Mouse (Mus musculus) forebrain, embryonic 15.5 days (tissue): ENCODE results near the gene Pcca. TPM values are rescaled to one million over a fixed set of nuclear protein-coding genes. Genes with fewer than 3 reads are reported as not detected.

Source experiments
- ATAC-seq: fragments of 200-750 bp; cut with Nextera tagmentation; replicated peaks from 2 replicates; pipeline ENCODE4 v1.8.0; 2017; ENCODE audit warnings: mild to moderate bottlenecking, moderate TSS enrichment, moderate library complexity
- H3K27ac ChIP-seq: fragments of 300-500 bp; sonication (generic); replicated peaks from 2 replicates; pipeline ENCODE4 v1.5.1; 2015; ENCODE audit warnings: mild to moderate bottlenecking, inconsistent platforms
- H3K27me3 ChIP-seq: fragments of 300-500 bp; sonication (generic); 2 replicates; pipeline ENCODE4 v1.6.1; 2015; ENCODE audit warnings: inconsistent platforms
- H3K36me3 ChIP-seq: fragments of 300-500 bp; sonication (generic); 2 replicates; pipeline ENCODE4 v1.6.1; 2015; ENCODE audit warnings: mild to moderate bottlenecking, inconsistent platforms
- H3K4me1 ChIP-seq: fragments of 300-500 bp; sonication (generic); 2 replicates; pipeline ENCODE4 v1.6.1; 2015; ENCODE audit warnings: inconsistent platforms
- H3K4me2 ChIP-seq: fragments of 300-500 bp; sonication (generic); replicated peaks from 2 replicates; pipeline ENCODE4 v1.6.1; 2015; ENCODE audit warnings: mild to moderate bottlenecking, inconsistent platforms
- H3K4me3 ChIP-seq: fragments of 300-500 bp; sonication (generic); 2 replicates; pipeline ENCODE4 v1.5.1; 2015; ENCODE audit warnings: mild to moderate bottlenecking, inconsistent platforms
- H3K9ac ChIP-seq: fragments of 300-500 bp; sonication (generic); replicated peaks from 2 replicates; pipeline ENCODE4 v1.6.1; 2015; ENCODE audit warnings: mild to moderate bottlenecking, inconsistent platforms
- H3K9me3 ChIP-seq: fragments of 300-500 bp; sonication (generic); 2 replicates; pipeline ENCODE4 v1.6.1; 2016; ENCODE audit warnings: inconsistent platforms
- WGBS: fragments of 180-500 bp; shearing (Covaris S2); methylation state at CpG from one replicate; pipeline ENCODE4 v1.1.7; 2015; ENCODE audit warnings: mixed read lengths; 5-methylcytosine and 5-hydroxymethylcytosine counted together
- polyA plus RNA-seq: library from polyadenylated mRNA; unstranded; fragments of >200 nt; fragmentation: Nextera tagmentation; extraction: Ambion mirVana; gene quantifications from 2 replicates; pipeline ENCODE4 v1.2.1, GENCODE M21; 2015

The Pcca gene
- polyA plus RNA-seq, 1 experiment from 2014 or later = 21.9 TPM

DNA sequence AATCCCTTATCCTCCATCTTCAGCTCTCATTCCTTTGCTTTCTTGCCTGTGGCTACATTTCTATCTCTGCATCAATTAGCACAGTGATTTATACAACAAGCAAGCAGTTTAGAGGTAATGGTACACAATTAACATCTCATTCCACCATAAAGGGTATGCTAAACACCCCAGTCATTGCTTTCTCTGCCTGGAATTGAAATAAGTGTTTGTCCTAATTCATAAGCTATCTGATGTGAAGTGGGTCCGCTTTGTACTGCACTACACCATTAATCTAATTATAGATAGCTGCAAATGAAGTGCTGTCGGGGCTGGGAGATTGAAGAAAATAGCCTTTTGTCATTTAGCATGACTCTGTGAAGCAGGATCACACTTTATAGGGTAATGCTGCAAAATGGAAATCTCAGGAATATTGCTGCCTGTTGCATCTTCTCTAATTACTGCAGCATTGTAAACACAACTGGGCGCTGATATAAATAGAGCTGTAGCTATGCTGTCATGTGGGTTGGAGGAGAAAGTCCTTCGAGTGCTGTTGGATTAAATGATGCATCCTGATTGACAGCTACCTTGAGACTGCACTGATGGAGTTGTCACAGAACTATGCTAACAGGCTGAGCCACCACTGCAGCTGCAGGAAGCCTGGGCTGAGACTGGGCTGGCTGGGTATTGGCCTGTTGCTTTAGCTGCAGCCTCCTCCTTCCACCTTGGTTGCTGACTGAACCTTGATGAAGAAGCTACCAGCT is 337.9 kb downstream of the Pcca start:
- H3K9ac ChIP-seq = no peak overlapping the region
- no peaks in the 10 kb centered on the region for H3K36me3 ChIP-seq
- H3K4me3 ChIP-seq = no peak overlapping the region
- WGBS = 5% methylated on average over 4 of the region's 4 CpGs
- H3K27me3 ChIP-seq = peaks cover 29% of the 10 kb centered on the region
- H3K4me2 ChIP-seq = 0 out of 2 replicates have a peak overlapping the region, but pooled peaks have one; percentile 3
- no peaks in the 10 kb centered on the region for H3K9me3 ChIP-seq
- ATAC-seq = peak; percentile 78
- peaks cover 59% of the 10 kb centered on the region for H3K4me1 ChIP-seq
- H3K27ac ChIP-seq = no peak overlapping the region

DNA sequence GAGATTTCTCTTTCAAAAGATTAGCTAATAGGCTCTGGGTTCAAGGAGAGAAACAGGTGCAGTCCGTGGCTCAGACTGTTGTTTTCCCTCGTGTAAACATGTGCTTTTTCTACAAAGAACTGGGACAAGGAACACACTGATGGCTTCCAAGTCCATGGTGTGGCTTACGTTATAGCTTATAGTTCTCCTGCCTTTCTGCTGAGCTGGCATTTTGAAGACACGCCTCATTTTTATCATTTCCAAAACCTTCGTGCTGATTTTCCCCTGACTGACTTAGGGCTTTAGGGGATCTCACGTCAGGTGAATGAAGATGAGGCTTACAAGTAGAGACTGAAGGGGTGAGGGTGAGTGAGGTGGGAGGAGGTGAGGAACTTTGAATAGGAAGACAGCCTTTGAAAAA is 338.5 kb downstream of the Pcca start:
- Histone ChIP-seq H3K4me3 (no peak overlapping the region), H3K9ac (no peak overlapping the region), H3K9me3 (no peaks in the 10 kb centered on the region), H3K4me1 (peaks cover 59% of the 10 kb centered on the region), H3K4me2 (no peak overlapping the region), H3K36me3 (no peaks in the 10 kb centered on the region), H3K27me3 (peaks cover 29% of the 10 kb centered on the region), H3K27ac (no peak overlapping the region)
- 66% methylated on average over 6 of the region's 6 CpGs for WGBS
- no peak for ATAC-seq

DNA sequence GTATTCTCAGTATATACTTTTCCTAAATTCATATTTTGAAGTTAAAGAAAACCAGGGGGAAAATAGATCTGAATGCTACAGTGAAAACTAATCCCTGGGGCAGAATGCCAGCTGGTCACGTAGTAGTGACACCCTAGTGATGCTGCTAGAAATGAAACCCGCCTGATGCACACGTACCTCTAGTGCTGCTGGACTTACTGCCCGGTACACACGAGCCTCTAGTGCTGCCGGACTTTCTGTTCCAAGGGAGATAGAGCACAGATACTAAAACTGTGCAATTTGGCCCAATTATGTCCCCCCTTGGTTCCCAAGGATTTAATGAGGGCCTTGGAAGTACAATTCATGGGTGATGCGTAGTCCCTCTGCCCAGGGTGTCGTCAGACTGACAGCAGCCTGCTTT is 340.9 kb downstream of the Pcca start:
- Histone ChIP-seq H3K27me3 (peaks cover 26% of the 10 kb centered on the region), H3K4me2 (no peak overlapping the region), H3K9ac (no peak overlapping the region), H3K9me3 (no peaks in the 10 kb centered on the region), H3K4me1 (peaks cover 48% of the 10 kb centered on the region), H3K27ac (peak overlapping the region; percentile 71), H3K36me3 (no peaks in the 10 kb centered on the region), H3K4me3 (no peak overlapping the region)
- 34% methylated on average over 8 of the region's 8 CpGs for WGBS
- ATAC-seq = no peak

DNA sequence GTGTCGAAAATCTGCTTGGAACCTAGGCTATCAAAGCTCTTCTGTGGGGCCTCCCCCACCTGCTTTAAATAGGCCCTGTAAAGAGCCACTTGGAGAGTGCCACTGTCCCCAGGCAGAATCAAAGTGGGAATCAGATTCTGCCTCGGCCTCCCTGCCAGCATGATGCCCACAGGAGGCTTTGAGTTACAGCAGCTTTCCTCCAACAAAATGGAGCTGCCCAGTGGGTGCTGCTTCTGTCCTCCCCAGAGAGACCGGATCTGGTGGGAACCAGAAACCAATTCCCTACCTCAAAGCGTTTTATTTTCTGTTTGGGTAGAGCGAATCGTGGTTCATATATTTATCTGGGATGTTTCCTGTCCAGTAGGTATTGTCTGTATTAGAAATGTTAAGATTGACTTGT is 341.5 kb downstream of the Pcca start:
- peaks cover 42% of the 10 kb centered on the region for H3K4me1 ChIP-seq
- no peak overlapping the region for H3K4me2 ChIP-seq
- H3K27me3 ChIP-seq = peaks cover 20% of the 10 kb centered on the region
- WGBS = 40% methylated on average over 6 of the region's 6 CpGs
- ATAC-seq = peak; percentile 27; the same call in 1 of the 2 replicates
- H3K9me3 ChIP-seq = no peaks in the 10 kb centered on the region
- H3K4me3 ChIP-seq = no peak overlapping the region
- H3K27ac ChIP-seq = peak overlapping the region; percentile 71
- H3K36me3 ChIP-seq = no peaks in the 10 kb centered on the region
- H3K9ac ChIP-seq = peak overlapping the region; percentile 6; the same call in 1 of the 2 replicates

DNA sequence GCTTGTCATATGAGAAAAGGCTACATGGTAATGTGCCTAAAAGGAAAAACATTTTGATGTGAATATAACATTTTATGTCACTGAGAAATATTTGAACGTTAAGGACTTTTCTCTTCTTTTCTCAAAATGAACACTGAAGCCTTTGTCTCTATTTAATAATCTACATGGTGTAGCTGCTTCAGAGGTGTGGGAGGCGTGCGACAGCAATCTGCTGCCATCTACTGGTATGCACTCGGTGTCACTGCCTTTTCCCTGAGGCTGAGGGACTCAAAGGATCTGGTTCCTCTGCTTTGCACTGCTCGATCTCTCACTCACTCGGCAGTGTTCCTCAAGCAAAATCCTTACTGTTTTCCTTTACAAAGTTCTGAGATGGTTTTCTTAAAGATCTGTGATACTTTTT is 342.0 kb downstream of the Pcca start:
- peak; percentile 91 for ATAC-seq
- WGBS = 3% methylated on average over 6 of the region's 6 CpGs
- peak overlapping the region; percentile 71; the same call in 1 of the 2 replicates for H3K27ac ChIP-seq

DNA sequence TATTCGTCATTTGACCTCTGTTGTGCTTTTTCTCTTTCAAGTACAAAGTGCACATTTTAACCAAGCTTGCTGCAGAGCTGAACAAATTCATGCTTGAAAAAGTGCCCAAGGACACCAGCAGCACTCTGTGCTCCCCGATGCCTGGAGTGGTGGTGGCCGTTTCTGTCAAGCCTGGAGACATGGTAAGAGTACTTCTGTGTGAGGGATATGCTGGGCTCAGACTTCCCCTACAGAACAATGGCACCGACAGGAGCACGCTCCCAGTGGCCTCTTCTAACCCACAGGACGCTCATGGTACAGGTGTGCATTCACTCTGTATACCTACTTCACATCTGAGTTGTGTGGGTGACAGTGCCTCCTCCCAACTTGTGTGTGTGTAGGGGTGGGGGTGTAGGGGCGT is 342.6 kb downstream of the Pcca start:
- 65% methylated on average over 7 of the region's 7 CpGs for WGBS
- peaks cover 36% of the 10 kb centered on the region for H3K4me1 ChIP-seq
- no peak overlapping the region for H3K4me2 ChIP-seq
- H3K9me3 ChIP-seq = no peaks in the 10 kb centered on the region
- no peaks in the 10 kb centered on the region for H3K36me3 ChIP-seq
- peaks cover 17% of the 10 kb centered on the region for H3K27me3 ChIP-seq
- H3K4me3 ChIP-seq = no peak overlapping the region
- H3K27ac ChIP-seq = no peak overlapping the region
- ATAC-seq = no peak
- no peak overlapping the region; the same call in 1 of the 2 replicates for H3K9ac ChIP-seq

More for the DNA sequence above, 342.0 kb downstream of the Pcca start:
- Histone ChIP-seq H3K36me3 (no peaks in the 10 kb centered on the region), H3K27me3 (peaks cover 17% of the 10 kb centered on the region), H3K9ac (0 out of 2 replicates have a peak overlapping the region, but pooled peaks have one; percentile 6), H3K4me3 (no peak overlapping the region), H3K4me1 (peaks cover 37% of the 10 kb centered on the region), H3K4me2 (no peak overlapping the region), H3K9me3 (no peaks in the 10 kb centered on the region)

DNA sequence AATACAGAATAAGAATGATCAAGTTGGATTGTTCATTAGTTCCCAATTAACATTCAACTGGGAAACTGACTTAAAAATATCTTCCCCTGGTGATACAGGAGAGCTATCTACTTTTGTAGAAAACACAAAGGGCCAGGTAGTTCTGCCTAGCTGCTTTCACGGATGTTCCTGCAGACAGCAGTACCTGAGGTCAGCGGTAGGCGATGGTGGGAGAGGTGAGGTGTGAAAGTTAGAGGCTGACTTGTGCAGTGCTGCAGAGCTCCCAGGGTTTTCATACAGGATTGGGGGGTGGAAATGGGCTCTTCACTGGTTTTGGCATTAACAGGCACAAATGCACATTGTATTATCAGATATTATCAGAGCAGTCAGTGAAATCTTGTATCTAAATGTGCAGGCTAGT is 343.7 kb downstream of the Pcca start:
- no peaks in the 10 kb centered on the region for H3K36me3 ChIP-seq
- ATAC-seq = no peak
- H3K4me1 ChIP-seq = peaks cover 36% of the 10 kb centered on the region
- 93% methylated on average over 3 of the region's 3 CpGs for WGBS
- H3K27ac ChIP-seq = no peak overlapping the region
- H3K9ac ChIP-seq = no peak overlapping the region
- H3K9me3 ChIP-seq = no peaks in the 10 kb centered on the region
- no peak overlapping the region for H3K4me3 ChIP-seq
- H3K27me3 ChIP-seq = peaks cover 17% of the 10 kb centered on the region
- no peak overlapping the region for H3K4me2 ChIP-seq

DNA sequence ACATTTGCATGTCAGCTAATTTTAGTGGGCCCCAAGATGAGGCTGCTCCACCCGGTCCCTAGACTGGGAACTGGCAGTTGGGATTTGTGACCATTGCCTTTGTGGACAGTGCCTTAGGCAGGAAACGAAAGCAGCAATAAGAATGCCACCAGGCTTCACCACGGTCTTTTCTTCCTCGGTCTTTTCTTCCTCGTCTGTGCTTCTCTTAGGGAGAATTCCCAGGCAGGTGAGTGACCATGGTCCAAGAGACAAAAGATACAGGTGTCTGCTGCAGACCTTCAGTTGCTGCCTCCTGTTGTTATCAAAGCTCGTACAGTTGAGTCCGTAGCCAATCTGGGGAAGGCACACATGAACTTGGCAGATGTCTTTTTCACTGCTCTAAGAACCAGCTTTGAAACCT is 346.2 kb downstream of the Pcca start:
- H3K4me1 ChIP-seq = peaks cover 50% of the 10 kb centered on the region
- no peak overlapping the region for H3K4me3 ChIP-seq
- no peaks in the 10 kb centered on the region for H3K9me3 ChIP-seq
- H3K4me2 ChIP-seq = no peak overlapping the region
- no peak overlapping the region for H3K27ac ChIP-seq
- no peak overlapping the region for H3K9ac ChIP-seq
- H3K36me3 ChIP-seq = no peaks in the 10 kb centered on the region
- H3K27me3 ChIP-seq = peaks cover 6% of the 10 kb centered on the region
- WGBS = 61% methylated on average over 7 of the region's 7 CpGs
- no peak for ATAC-seq

DNA sequence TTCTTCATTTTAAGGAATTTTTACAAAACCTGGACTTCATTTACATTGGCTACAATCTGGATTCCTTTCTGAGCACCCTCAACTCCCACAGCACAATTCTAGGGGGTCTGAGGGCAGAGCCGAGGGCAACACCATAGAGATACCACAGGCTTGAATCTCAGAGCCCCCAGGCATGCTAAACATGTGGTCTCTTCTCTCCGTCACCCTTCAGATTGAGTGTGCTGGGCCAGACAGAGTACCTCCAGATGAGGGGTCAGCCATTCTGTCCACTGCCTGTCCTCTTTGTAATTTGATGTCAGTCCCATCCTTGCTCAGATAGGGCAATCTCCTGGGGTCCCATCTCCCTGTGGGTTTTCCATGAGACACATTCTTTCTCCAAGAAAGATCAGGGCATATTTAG is 347.6 kb downstream of the Pcca start:
- Histone ChIP-seq H3K27me3 (peaks cover 5% of the 10 kb centered on the region), H3K36me3 (no peaks in the 10 kb centered on the region), H3K9me3 (no peaks in the 10 kb centered on the region), H3K4me1 (peaks cover 53% of the 10 kb centered on the region), H3K9ac (no peak overlapping the region), H3K4me2 (no peak overlapping the region), H3K27ac (peak overlapping the region; percentile 74), H3K4me3 (no peak overlapping the region)
- 44% methylated on average over 2 of the region's 2 CpGs for WGBS
- ATAC-seq = no peak

DNA sequence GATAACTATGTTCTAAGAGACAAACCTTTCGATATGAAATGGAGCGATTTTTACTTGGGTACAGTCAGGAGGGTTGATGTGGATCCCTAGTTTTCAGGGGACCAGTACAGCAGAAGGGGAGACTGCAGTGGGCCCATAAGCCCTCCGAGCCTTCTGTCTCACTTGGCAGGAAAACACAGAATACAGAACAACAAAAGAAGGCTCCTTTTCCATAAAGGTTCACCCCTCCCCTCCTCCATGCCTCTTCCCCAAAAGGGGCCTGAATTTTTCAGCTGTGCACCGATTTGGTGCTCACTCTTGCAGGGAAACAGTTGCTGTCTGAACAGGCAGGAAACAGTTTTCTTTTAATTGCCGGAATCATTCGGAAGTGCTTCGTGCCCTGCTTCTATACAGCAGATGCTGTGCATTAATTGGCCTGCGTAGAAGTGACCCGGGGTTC is 348.1 kb downstream of the Pcca start:
- Histone ChIP-seq H3K9me3 (no peaks in the 10 kb centered on the region), H3K9ac (no peak overlapping the region), H3K36me3 (no peaks in the 10 kb centered on the region), H3K27me3 (peaks cover 3% of the 10 kb centered on the region; the same call in 1 of the 2 replicates), H3K27ac (peak overlapping the region; percentile 74), H3K4me2 (0 out of 2 replicates have a peak overlapping the region, but pooled peaks have one; percentile 0), H3K4me1 (peaks cover 53% of the 10 kb centered on the region), H3K4me3 (no peak overlapping the region)
- WGBS = 19% methylated on average over 9 of the region's 9 CpGs
- ATAC-seq = peak; percentile 46

DNA sequence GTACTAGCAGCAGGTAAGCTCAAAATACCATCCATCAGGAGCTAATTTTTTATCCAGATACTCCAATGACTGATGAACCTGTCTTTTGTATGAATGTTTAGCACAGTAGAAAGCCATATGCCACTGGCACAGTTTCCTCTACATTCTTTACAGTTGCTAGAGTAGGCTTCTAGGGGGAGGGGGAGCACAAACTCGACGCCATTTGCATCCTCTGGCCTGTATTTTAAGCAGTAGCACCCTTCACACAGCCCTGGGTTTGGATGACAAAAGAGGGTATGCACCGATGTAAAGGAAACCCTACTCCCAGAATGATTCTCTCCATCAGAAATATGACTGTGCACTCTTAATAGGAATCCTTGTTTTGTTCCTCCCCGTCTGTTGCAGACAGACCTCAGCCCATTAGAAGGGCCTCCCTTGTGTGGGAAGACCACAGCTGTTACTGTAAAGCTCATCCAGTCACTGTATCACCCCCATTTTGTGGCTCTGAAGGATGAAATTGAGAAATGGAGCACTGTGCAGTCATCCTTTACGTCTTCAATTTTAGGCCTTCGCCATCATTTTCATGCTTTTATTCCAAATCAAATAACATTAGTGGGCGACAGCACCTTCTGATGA is 348.8 kb downstream of the Pcca start:
- peak overlapping the region; percentile 74 for H3K27ac ChIP-seq
- 38% methylated on average over 7 of the region's 7 CpGs for WGBS
- no peaks in the 10 kb centered on the region for H3K36me3 ChIP-seq
- no peak overlapping the region for H3K4me2 ChIP-seq
- H3K4me1 ChIP-seq = peaks cover 53% of the 10 kb centered on the region
- ATAC-seq = peak; percentile 33
- peaks cover under 1% of the 10 kb centered on the region; the same call in 1 of the 2 replicates for H3K27me3 ChIP-seq
- no peak overlapping the region for H3K4me3 ChIP-seq
- H3K9me3 ChIP-seq = no peaks in the 10 kb centered on the region
- no peak overlapping the region for H3K9ac ChIP-seq

DNA sequence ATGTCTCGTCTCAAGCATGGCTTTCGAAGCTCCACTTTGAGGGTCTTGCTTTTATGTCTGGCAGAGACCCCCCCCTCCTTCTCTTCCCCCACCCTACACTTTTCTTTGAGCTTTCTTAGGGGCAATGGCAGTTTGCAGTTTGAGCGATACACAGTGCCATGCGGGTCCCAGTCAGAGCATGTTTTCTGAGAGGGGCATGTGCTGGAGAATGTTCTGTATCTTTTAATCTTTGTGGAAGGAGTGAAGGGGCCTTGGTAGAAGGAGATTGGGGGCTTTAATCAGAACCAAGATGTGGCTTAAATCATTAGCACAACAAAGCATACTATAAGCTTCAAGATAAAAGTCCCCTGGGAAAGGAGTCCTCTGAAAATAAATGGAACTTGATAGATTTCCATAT is 349.3 kb downstream of the Pcca start:
- Histone ChIP-seq H3K36me3 (no peaks in the 10 kb centered on the region), H3K27me3 (no peaks in the 10 kb centered on the region), H3K27ac (peak overlapping the region; percentile 74), H3K4me1 (peaks cover 53% of the 10 kb centered on the region), H3K9ac (no peak overlapping the region), H3K4me2 (no peak overlapping the region), H3K9me3 (no peaks in the 10 kb centered on the region), H3K4me3 (no peak overlapping the region)
- 14% methylated on average over 4 of the region's 4 CpGs for WGBS
- ATAC-seq = peak; percentile 62
